Mouse (Mus musculus): Measurements from ENCODE around the gene Stox2. TPM values are rescaled to one million over a fixed set of nuclear protein-coding genes. Genes with fewer than 3 reads are reported as not detected.

Stox2 gene
- polyA plus RNA-seq, 1 experiment from 2014 or later, result 36.9 TPM

DNA sequence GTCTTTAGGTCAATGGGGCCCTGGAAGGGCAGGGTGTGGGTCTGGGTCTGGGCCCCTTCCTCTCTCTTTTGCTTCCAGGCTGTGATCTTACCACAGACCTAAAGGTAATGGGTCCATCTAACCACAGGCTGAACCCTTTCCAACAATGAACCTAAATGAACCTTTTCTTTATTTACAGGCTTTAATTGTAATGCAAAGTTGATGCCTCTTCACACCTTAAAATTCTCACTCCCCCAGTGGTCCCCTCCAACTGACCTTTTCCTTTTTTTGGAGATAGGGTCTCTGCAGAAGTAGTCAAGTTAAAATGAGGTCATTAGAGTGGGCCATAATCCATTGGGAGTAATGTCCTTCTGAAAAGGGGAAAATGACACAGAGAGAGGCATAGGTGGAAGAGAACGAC, 249.8 kb downstream of the Stox2 start:
- Histone ChIP-seq H3K4me1 (replicated peaks; ENCODE audit: control insufficient read depth, insufficient read depth, low read length) (no peaks in the 10 kb centered on the region), H3K4me2 (replicated peaks; ENCODE audit: low read depth, low read length) (no peak overlapping the region), H3K9ac (ENCODE audit: low read depth, low read length) (no peak overlapping the region), H3K4me3 (ENCODE audit: low read depth, low read length) (no peak overlapping the region), H3K9me3 (ENCODE audit: control insufficient read depth, low read length) (no peaks in the 10 kb centered on the region), H3K27ac (ENCODE audit: low read depth, low read length) (no peak overlapping the region), H3K36me3 (ENCODE audit: control insufficient read depth, insufficient read depth, low read length) (peaks cover 22% of the 10 kb centered on the region), H3K27me3 (ENCODE audit: control insufficient read depth, insufficient read depth, low read length) (no peaks in the 10 kb centered on the region)
- DNase-seq (ENCODE audit: low spot score) (no peak), ATAC-seq (ENCODE audit: low FRiP score) (no peak)
- WGBS, result 96% methylated on average over 1 of the region's 1 CpGs

DNA sequence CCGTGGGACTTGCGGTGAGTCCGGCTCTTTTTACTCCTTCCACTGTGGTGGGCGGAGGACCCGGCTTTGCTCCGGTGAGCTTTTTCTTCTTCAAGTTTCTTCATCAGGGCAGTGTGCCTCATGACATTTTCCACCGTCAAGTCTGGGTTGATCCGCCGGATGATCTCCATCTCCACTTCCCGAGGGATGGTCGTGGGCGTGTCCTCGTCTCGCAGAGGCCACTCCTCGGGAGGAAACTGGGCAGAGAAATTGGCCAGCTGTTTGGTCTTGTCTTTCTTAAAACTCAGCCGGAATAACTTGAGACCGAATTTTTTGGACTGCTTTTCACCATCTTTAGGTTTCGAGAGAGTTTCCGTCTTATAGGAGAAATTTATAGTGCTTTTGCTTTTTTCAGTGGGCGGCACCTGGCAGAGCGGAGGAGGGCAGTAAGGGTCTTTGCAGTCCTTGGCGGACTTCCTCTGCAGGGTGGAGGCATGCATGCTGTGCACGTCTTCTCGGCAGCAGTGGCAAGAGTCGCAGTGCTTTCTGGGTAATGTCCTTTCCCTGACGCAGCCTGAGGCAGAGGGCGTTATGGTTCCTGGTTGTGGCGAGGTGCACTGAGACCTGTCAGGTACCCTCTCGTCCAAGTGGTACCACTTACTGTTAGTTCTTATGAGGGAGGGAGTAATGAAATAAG, 252.7 kb downstream of the Stox2 start:
- ATAC-seq (ENCODE audit: low FRiP score), result no peak
- H3K4me2 ChIP-seq (replicated peaks; ENCODE audit: low read depth, low read length), result no peak overlapping the region
- H3K9ac ChIP-seq (ENCODE audit: low read depth, low read length), result no peak overlapping the region
- WGBS, result 96% methylated on average over 29 of the region's 29 CpGs
- no peak overlapping the region for H3K4me3 ChIP-seq (ENCODE audit: low read depth, low read length)
- H3K27ac ChIP-seq (ENCODE audit: low read depth, low read length), result no peak overlapping the region
- no peak for DNase-seq (ENCODE audit: low spot score)
- no peaks in the 10 kb centered on the region for H3K4me1 ChIP-seq (replicated peaks; ENCODE audit: control insufficient read depth, insufficient read depth, low read length)
- H3K27me3 ChIP-seq (ENCODE audit: control insufficient read depth, insufficient read depth, low read length), result no peaks in the 10 kb centered on the region
- no peaks in the 10 kb centered on the region for H3K9me3 ChIP-seq (ENCODE audit: control insufficient read depth, low read length)
- H3K36me3 ChIP-seq (ENCODE audit: control insufficient read depth, insufficient read depth, low read length), result peaks cover 19% of the 10 kb centered on the region

DNA sequence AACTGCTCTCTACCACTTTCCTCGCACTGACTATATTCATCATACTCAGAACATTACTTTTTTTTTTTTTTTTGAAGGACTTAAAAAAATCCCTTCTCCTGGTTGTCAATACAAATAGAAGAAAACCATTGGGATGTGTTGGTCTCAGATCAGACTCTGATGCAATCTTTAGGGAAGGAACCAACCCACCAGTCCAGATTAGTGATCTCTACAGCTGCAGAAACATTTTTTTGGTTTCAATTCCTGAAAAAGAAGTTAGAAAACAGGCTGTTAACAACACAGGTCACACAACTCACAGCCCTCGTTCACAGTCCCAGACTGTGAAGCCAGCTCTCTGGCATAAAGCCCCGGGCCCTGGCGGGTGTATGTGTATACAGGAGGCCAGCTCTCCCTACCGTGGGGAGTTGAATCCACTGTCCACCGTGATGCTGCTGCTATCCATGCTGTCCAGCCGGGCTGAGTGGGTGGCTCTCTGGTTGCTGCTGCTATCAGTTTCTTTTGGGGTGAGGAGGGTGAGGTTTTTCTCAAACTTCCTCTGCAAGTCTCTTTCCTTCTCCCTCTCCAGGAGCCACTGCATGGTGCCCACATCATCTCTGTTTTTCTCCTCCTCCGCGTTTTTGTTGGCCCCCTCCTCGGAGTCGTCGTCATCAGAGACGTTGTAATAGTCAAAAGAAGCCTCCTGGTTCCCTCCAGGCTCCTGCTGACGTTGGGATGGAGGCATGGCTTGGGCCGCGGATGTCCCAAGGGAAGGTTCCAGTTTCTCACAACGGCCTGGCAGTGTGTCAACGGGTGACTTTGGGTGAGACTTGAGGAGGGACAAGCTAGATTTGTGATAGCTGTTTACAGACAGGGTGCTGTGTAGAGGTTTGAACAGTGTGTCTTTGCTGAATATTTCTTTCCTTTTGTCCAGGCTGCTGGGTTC, 254.5 kb downstream of the Stox2 start:
- ATAC-seq (ENCODE audit: low FRiP score) (no peak), DNase-seq (ENCODE audit: low spot score) (no peak)
- Histone ChIP-seq H3K4me1 (replicated peaks; ENCODE audit: control insufficient read depth, insufficient read depth, low read length) (no peaks in the 10 kb centered on the region), H3K9ac (ENCODE audit: low read depth, low read length) (no peak overlapping the region), H3K27me3 (ENCODE audit: control insufficient read depth, insufficient read depth, low read length) (no peaks in the 10 kb centered on the region), H3K4me3 (ENCODE audit: low read depth, low read length) (no peak overlapping the region), H3K36me3 (ENCODE audit: control insufficient read depth, insufficient read depth, low read length) (peaks cover 19% of the 10 kb centered on the region), H3K27ac (ENCODE audit: low read depth, low read length) (no peak overlapping the region), H3K4me2 (replicated peaks; ENCODE audit: low read depth, low read length) (no peak overlapping the region), H3K9me3 (ENCODE audit: control insufficient read depth, low read length) (no peaks in the 10 kb centered on the region)
- WGBS, result 94% methylated on average over 18 of the region's 18 CpGs

DNA sequence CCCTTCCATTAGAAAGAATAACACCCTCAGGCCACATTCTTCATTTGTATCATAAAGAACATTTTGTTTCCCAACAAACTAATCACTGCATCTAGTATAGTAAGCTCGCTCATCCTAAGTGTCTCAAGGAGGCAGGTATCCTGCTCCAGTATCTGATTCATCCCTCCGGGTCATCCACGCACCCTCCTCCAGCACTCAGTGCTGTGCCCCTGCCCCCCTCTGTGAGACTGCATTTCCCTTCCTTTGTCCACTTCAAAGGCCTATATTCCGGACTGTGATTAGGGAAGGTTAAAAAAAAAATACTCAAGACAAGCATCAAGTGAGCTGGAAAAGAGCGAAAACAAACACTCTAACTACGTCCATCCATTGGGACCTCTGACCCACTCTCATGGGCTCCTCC, 260.8 kb downstream of the Stox2 start:
- Histone ChIP-seq H3K4me3 (ENCODE audit: low read depth, low read length) (no peak overlapping the region), H3K27ac (ENCODE audit: low read depth, low read length) (no peak overlapping the region), H3K27me3 (ENCODE audit: control insufficient read depth, insufficient read depth, low read length) (no peaks in the 10 kb centered on the region), H3K4me1 (replicated peaks; ENCODE audit: control insufficient read depth, insufficient read depth, low read length) (no peaks in the 10 kb centered on the region; the same call in 1 of the 2 replicates), H3K9ac (ENCODE audit: low read depth, low read length) (no peak overlapping the region), H3K4me2 (replicated peaks; ENCODE audit: low read depth, low read length) (no peak overlapping the region), H3K36me3 (ENCODE audit: control insufficient read depth, insufficient read depth, low read length) (peaks cover 5% of the 10 kb centered on the region; the same call in 1 of the 2 replicates), H3K9me3 (ENCODE audit: control insufficient read depth, low read length) (no peaks in the 10 kb centered on the region)
- WGBS, result 47% methylated on average over 6 of the region's 6 CpGs
- DNase-seq (ENCODE audit: low spot score) (no peak), ATAC-seq (ENCODE audit: low FRiP score) (no peak)

DNA sequence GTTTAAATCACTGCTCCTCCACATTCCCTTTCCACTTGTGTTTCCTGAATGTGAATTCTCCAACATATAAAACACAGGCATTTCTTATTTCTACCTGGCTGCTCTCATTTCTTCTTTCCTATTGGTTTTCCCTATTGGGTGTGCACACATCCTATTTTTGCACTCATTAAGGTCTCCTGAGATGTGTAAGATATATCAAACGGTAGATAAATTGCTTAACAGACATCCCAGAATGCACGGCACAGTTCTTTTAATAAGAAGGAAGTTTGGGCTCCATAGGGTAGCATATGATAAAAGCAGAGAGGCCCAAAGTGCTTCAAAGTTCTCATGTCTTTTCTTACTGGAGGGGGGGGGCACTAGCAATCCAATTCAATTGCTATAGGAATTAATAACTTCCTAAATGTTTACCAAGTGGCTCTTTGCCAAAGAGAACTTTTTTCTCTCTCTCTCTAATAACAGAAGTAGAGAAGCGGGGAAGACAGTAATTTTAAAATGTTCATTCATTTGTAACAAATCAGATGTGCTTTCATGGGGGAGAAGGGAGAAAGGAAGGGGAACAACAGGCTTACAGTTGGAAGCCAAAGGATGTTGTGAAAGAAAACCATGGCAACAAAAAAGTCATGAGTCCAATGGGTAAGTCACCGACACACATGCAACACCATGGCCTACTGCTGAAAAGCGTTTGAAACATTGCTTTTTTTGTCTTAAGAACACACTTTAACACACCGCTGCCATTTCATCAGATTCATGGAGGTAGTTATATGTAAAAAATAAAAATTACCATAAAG, 263.2 kb downstream of the Stox2 start:
- no peaks in the 10 kb centered on the region for H3K9me3 ChIP-seq (ENCODE audit: control insufficient read depth, low read length)
- DNase-seq (ENCODE audit: low spot score) (no peak), ATAC-seq (ENCODE audit: low FRiP score) (no peak)
- no peak overlapping the region for H3K27ac ChIP-seq (ENCODE audit: low read depth, low read length)
- H3K4me2 ChIP-seq (replicated peaks; ENCODE audit: low read depth, low read length), result no peak overlapping the region
- H3K36me3 ChIP-seq (ENCODE audit: control insufficient read depth, insufficient read depth, low read length), result peaks cover 5% of the 10 kb centered on the region; the same call in 1 of the 2 replicates
- H3K27me3 ChIP-seq (ENCODE audit: control insufficient read depth, insufficient read depth, low read length), result no peaks in the 10 kb centered on the region
- 94% methylated on average over 6 of the region's 6 CpGs for WGBS
- no peak overlapping the region for H3K9ac ChIP-seq (ENCODE audit: low read depth, low read length)
- H3K4me1 ChIP-seq (replicated peaks; ENCODE audit: control insufficient read depth, insufficient read depth, low read length), result no peaks in the 10 kb centered on the region; the same call in 1 of the 2 replicates
- H3K4me3 ChIP-seq (ENCODE audit: low read depth, low read length), result no peak overlapping the region

DNA sequence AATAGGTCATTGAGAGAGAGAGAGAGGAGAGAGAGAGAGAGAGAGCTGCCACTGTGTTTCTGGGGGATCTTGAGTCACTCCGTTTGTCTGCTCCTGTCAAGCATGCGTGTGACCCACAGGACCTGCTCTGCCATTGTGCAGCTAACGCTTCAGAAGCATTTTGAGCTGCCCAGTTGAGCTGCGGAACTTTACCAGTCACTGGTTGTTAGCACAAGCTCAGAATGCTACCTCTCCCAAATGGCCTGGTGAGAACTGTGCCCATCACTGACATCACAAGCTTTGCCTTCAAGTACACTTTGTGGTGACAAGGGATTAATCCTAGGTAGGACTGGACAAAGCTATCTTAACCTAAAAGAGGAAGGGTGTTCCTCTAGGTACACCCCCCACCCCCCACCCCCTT, 263.9 kb downstream of the Stox2 start:
- no peak overlapping the region for H3K27ac ChIP-seq (ENCODE audit: low read depth, low read length)
- 74% methylated on average over 4 of the region's 4 CpGs for WGBS
- peaks cover 5% of the 10 kb centered on the region; the same call in 1 of the 2 replicates for H3K36me3 ChIP-seq (ENCODE audit: control insufficient read depth, insufficient read depth, low read length)

DNA sequence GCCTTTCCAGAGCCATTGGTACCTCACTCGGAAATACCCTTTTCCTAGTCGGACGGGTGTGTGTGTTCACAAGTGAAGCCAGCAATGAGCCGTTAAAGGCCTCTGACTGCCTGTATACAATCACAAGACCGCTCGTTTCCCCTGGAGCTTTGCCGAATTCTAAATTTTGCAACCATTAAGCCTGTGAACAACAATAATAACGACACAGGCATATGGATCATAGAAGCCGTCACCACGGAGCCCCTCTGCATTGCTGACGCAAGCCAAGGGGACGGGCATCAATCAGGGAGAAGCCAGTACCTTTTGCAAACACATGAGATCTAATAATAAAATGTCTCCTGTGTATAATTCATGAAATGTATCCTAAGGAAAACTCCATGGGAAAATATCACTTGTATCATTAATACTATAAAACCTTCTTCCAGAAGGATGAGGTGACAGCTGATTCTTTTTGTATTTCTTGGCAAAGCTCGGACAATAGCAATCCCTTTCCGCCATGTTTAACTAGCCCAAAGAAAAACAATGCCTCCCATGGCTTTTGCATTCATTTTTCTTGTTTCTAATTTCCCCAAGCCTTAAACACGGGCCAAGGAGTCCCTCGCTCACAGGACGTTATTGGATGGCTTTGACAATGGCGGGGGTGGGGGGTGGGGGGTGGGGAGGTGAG, 265.0 kb downstream of the Stox2 start:
- DNase-seq (ENCODE audit: low spot score) (no peak), ATAC-seq (ENCODE audit: low FRiP score) (no peak)
- no peak overlapping the region for H3K9ac ChIP-seq (ENCODE audit: low read depth, low read length)
- whole genome bisulfite sequencing, result 74% methylated on average over 18 of the region's 18 CpGs
- peaks cover 5% of the 10 kb centered on the region; the same call in 1 of the 2 replicates for H3K36me3 ChIP-seq (ENCODE audit: control insufficient read depth, insufficient read depth, low read length)
- no peak overlapping the region for H3K4me2 ChIP-seq (replicated peaks; ENCODE audit: low read depth, low read length)
- H3K27ac ChIP-seq (ENCODE audit: low read depth, low read length), result no peak overlapping the region
- no peak overlapping the region for H3K4me3 ChIP-seq (ENCODE audit: low read depth, low read length)
- no peaks in the 10 kb centered on the region for H3K27me3 ChIP-seq (ENCODE audit: control insufficient read depth, insufficient read depth, low read length)
- no peaks in the 10 kb centered on the region for H3K9me3 ChIP-seq (ENCODE audit: control insufficient read depth, low read length)
- H3K4me1 ChIP-seq (replicated peaks; ENCODE audit: control insufficient read depth, insufficient read depth, low read length), result no peaks in the 10 kb centered on the region; the same call in 1 of the 2 replicates

More for the DNA sequence above, 263.9 kb downstream of the Stox2 start:
- Histone ChIP-seq H3K9ac (ENCODE audit: low read depth, low read length) (no peak overlapping the region), H3K4me2 (replicated peaks; ENCODE audit: low read depth, low read length) (no peak overlapping the region), H3K27me3 (ENCODE audit: control insufficient read depth, insufficient read depth, low read length) (no peaks in the 10 kb centered on the region), H3K9me3 (ENCODE audit: control insufficient read depth, low read length) (no peaks in the 10 kb centered on the region), H3K4me3 (ENCODE audit: low read depth, low read length) (no peak overlapping the region), H3K4me1 (replicated peaks; ENCODE audit: control insufficient read depth, insufficient read depth, low read length) (no peaks in the 10 kb centered on the region; the same call in 1 of the 2 replicates)
- ATAC-seq (ENCODE audit: low FRiP score), result no peak
- no peak for DNase-seq (ENCODE audit: low spot score)

DNA sequence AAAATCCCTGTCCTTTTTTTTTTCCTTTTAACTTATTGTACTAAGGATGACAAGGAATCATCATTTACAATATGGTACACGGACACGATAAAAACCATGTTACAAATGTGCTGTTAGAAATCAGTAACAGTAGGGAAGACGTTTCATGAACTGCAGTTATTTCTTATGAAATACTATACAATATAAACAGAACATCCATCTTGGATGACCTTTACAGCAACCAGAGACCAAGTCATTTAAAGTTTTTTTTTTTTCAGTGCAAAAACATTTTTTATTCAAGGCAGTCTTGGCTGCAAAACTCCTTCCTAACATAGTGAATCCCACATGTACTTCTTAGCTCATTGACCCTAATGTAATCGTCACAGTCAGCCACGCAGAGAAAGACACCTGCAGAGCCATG, 266.0 kb downstream of the Stox2 start:
- DNase-seq (ENCODE audit: low spot score), result no peak
- Histone ChIP-seq H3K4me2 (replicated peaks; ENCODE audit: low read depth, low read length) (no peak overlapping the region), H3K27ac (ENCODE audit: low read depth, low read length) (no peak overlapping the region), H3K36me3 (ENCODE audit: control insufficient read depth, insufficient read depth, low read length) (no peaks in the 10 kb centered on the region), H3K9me3 (ENCODE audit: control insufficient read depth, low read length) (no peaks in the 10 kb centered on the region), H3K4me1 (replicated peaks; ENCODE audit: control insufficient read depth, insufficient read depth, low read length) (no peaks in the 10 kb centered on the region; the same call in 1 of the 2 replicates), H3K9ac (ENCODE audit: low read depth, low read length) (no peak overlapping the region), H3K27me3 (ENCODE audit: control insufficient read depth, insufficient read depth, low read length) (no peaks in the 10 kb centered on the region), H3K4me3 (ENCODE audit: low read depth, low read length) (no peak overlapping the region)
- WGBS, result 91% methylated on average over 5 of the region's 5 CpGs
- no peak for ATAC-seq (ENCODE audit: low FRiP score)

Measured in hindbrain, embryonic 11.5 days (tissue).